Mouse (Mus musculus) ES-Bruce4 (cell line): ENCODE measurements around the gene Arnt2.

Source experiments
- CTCF ChIP-seq: IDR thresholded peaks from one replicate; pipeline ENCODE4 v1.8.1; 2011; ENCODE audit warnings: low read depth, low read length
- POLR2A ChIP-seq: IDR thresholded peaks from one replicate; pipeline ENCODE4 v1.8.1; 2011; ENCODE audit warnings: low read length; ENCODE audit not compliant: insufficient read depth

GRCm38 (mm10) chr7:84372871-84373270 lies 37.1 kb downstream of the Arnt2 start:
- TF ChIP-seq CTCF (no peak), POLR2A (no peak)
